Mouse (Mus musculus) liver, adult 2 months (tissue): Measurements from ENCODE around the gene Samd15.

Experiments used
- CTCF ChIP-seq: fragments of 200-500 bp; IDR thresholded peaks from 2 replicates; pipeline ENCODE4 v1.5.1; 2011; ENCODE audit warnings: low read depth, low read length, control low read depth
- POLR2A ChIP-seq: fragments of 200-500 bp; IDR thresholded peaks from 2 replicates; pipeline ENCODE4 v1.6.1; 2011; ENCODE audit warnings: low read length, control low read depth; ENCODE audit not compliant: insufficient read depth; ENCODE audit errors: extremely low read depth

DNA sequence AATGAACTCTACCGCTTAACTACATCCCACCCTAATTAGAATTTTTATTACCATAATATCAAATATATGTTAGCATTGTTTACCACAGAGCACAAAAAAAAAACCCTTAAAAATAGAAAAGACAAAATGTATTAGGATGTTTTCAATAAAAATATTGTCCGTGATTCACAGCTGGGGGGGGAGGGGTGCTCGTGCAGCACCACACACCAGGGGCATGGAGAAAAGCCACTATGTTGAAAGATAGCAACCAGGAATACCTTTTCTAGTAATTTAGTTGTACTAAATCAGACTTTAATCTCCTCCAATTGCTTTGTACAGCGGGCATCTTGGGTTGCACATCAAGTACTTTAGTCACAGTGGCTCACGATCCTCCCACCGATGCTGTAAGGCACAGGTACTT lies 731 bp upstream of the Samd15 start:
- TF ChIP-seq POLR2A (no peak), CTCF (no peak)
